Mouse (Mus musculus) liver, embryonic 16.5 days (tissue): ENCODE measurements at regions not wholly inside any gene's neighbourhood (a gene's known extent, or its start where the extent isn't known, plus 50 kb on each side); places are given as distances from the start of the nearest gene placed in this dataset.

ENCODE experiments used
- ATAC-seq: fragments of 200-750 bp; cut with Nextera tagmentation; 2 replicates; pipeline ENCODE4 v1.8.0; 2017; ENCODE audit warnings: low read depth, mild to moderate bottlenecking, moderate number of reproducible peaks, moderate library complexity
- H3K27ac ChIP-seq: fragments of 300-500 bp; sonication (generic); 2 replicates; pipeline ENCODE4 v1.5.1; 2014; ENCODE audit warnings: mild to moderate bottlenecking, low read length
- H3K27me3 ChIP-seq: fragments of 300-500 bp; sonication (generic); 2 replicates; pipeline ENCODE4 v1.6.1; 2014; ENCODE audit warnings: low read depth, low read length, mixed read lengths; ENCODE audit not compliant: control insufficient read depth, insufficient read depth
- H3K36me3 ChIP-seq: fragments of 300-500 bp; sonication (generic); 2 replicates; pipeline ENCODE4 v1.6.1; 2014; ENCODE audit warnings: mild to moderate bottlenecking; ENCODE audit not compliant: control insufficient read depth, insufficient read depth
- H3K4me1 ChIP-seq: fragments of 300-500 bp; sonication (generic); 2 replicates; pipeline ENCODE4 v1.6.1; 2014; ENCODE audit warnings: low read depth, low read length, mixed read lengths; ENCODE audit not compliant: control insufficient read depth
- H3K4me2 ChIP-seq: fragments of 300-500 bp; sonication (generic); 2 replicates; pipeline ENCODE4 v1.6.1; 2014; ENCODE audit warnings: low read depth, low read length, mixed read lengths
- H3K4me3 ChIP-seq: fragments of 300-500 bp; sonication (generic); 2 replicates; pipeline ENCODE4 v1.5.1; 2014; ENCODE audit warnings: low read depth, mild to moderate bottlenecking, low read length
- H3K9ac ChIP-seq: fragments of 300-500 bp; sonication (generic); 2 replicates; pipeline ENCODE4 v1.6.1; 2014; ENCODE audit warnings: low read depth, low read length
- H3K9me3 ChIP-seq: fragments of 300-500 bp; sonication (generic); replicated peaks from 2 replicates; pipeline ENCODE4 v1.6.1; 2016; ENCODE audit warnings: low read length; ENCODE audit not compliant: control insufficient read depth
- WGBS: fragments of 180-500 bp; shearing (Covaris S2); extraction: QIAGEN DNeasy Blood & Tissue Kit; methylation state at CpG from one replicate; pipeline ENCODE4 v1.1.7; 2014; ENCODE audit not compliant: insufficient replicate concordance; 5-methylcytosine and 5-hydroxymethylcytosine counted together

- Histone ChIP-seq H3K9ac (no peak overlapping the region), H3K27me3 (no peaks in the 10 kb centered on the region), H3K4me2 (no peak overlapping the region), H3K9me3 (no peaks in the 10 kb centered on the region), H3K4me1 (no peaks in the 10 kb centered on the region), H3K27ac (no peak overlapping the region), H3K4me3 (no peak overlapping the region), H3K36me3 (no peaks in the 10 kb centered on the region)
- 74% methylated on average over 7 of the region's 7 CpGs for WGBS
- ATAC-seq, result no peak
Observed at GRCm38 (mm10) chr17:4942868-4943267, 51.3 kb upstream of the Arid1b start.
